Mouse (Mus musculus) gastrocnemius, postnatal 14 days (tissue): ENCODE data around the gene Fgf2. TPM values are rescaled to one million over a fixed set of nuclear protein-coding genes. Genes with fewer than 3 reads are reported as not detected.

ENCODE experiments used
- DNase-seq: peaks from one replicate; pipeline ENCODE4 v3.0.0; 2021; ENCODE audit warnings: mixed read lengths
- intact Hi-C: fragments of 180-260 bp; cut with DNase I; formaldehyde crosslinking; loops from one replicate; pipeline ENCODE4 v1.15.1; 2025; ENCODE audit warnings: low total_unique reads
- long read RNA-seq, 2 experiments: library from polyadenylated mRNA; stranded (forward); transcript quantifications; one replicate each; pipeline ENCODE4 v2.0.0; 2021
- total RNA-seq, 2 experiments: library from RNA; stranded (reverse); gene quantifications; 2 replicates each; pipeline ENCODE4 v1.2.3; 2021

The Fgf2 gene
- 10 to 100 TPM in 1 of 2 experiments, 1 to 10 TPM in 1; 8.1 to 10.9 TPM for total RNA-seq
- long read RNA-seq, experiment 1 = 0 reads
- long read RNA-seq, experiment 2, full-length matches to known transcripts = 2 of 3 reads
- long read RNA-seq, experiment 2, partial matches to known transcripts = 0 of 3 reads
- long read RNA-seq, experiment 2, other reads (novel, unspliced or antisense) = 1 of 3 reads

- intact Hi-C loops = no loop called here
- peak; percentile 60 for DNase-seq
Observed at GRCm38 (mm10) chr3:37348221-37349165, at the start of gene Fgf2. TSS of gene Fgf2 (plus strand) at chr3:37348346.

GRCm38 (mm10) chr3:37299470-37299869 is 48.7 kb upstream of the Fgf2 start:
- no peak for DNase-seq
- intact Hi-C loops = no loop called here

- DNase-seq = peak; percentile 33
- intact Hi-C loops = no loop called here
Observed at GRCm38 (mm10) chr3:37302685-37303084, 45.5 kb upstream of the Fgf2 start.

- no peak for DNase-seq
- intact Hi-C loops = no loop called here
Observed at GRCm38 (mm10) chr3:37303392-37304139, 44.6 kb upstream of the Fgf2 start.

GRCm38 (mm10) chr3:37311897-37312369 is 36.2 kb upstream of the Fgf2 start:
- intact Hi-C loops = no loop called here
- DNase-seq = no peak

GRCm38 (mm10) chr3:37312370-37312941 is 35.7 kb upstream of the Fgf2 start, which contains the start of the genes Bbs12 and Cetn4:
TSS of gene Bbs12 (plus strand) at chr3:37312554.
TSS of gene Cetn4 (minus strand) at chr3:37312708.
- intact Hi-C loops = no loop called here
- peak; percentile 94 for DNase-seq

- intact Hi-C loops = no loop called here
- DNase-seq = no peak
Observed at GRCm38 (mm10) chr3:37313371-37313770, 34.8 kb upstream of the Fgf2 start.

GRCm38 (mm10) chr3:37316233-37316632 is 31.9 kb upstream of the Fgf2 start:
- intact Hi-C loops = no loop called here
- DNase-seq = no peak

GRCm38 (mm10) chr3:37324310-37324709 is 23.8 kb upstream of the Fgf2 start:
- no peak for DNase-seq
- intact Hi-C loops = loop anchor here (5.0 kb wide), 1 partner anchor 93 kb away; the partner anchor contains the start of gene Spata5

GRCm38 (mm10) chr3:37325317-37326112 is 22.6 kb upstream of the Fgf2 start:
- no peak for DNase-seq
- intact Hi-C loops = no loop called here

- DNase-seq = no peak
- intact Hi-C loops = no loop called here
Observed at GRCm38 (mm10) chr3:37326627-37327026, 21.5 kb upstream of the Fgf2 start.

- no peak for DNase-seq
- intact Hi-C loops = no loop called here
Observed at GRCm38 (mm10) chr3:37328489-37328888, 19.7 kb upstream of the Fgf2 start.

GRCm38 (mm10) chr3:37329963-37330362 is 18.2 kb upstream of the Fgf2 start:
- intact Hi-C loops = no loop called here
- DNase-seq = no peak

GRCm38 (mm10) chr3:37331999-37332449 is 16.1 kb upstream of the Fgf2 start:
- intact Hi-C loops = no loop called here
- no peak for DNase-seq

- DNase-seq = no peak
- intact Hi-C loops = no loop called here
Observed at GRCm38 (mm10) chr3:37334053-37334452, 14.1 kb upstream of the Fgf2 start.

GRCm38 (mm10) chr3:37341110-37341509 is 7.0 kb upstream of the Fgf2 start:
- intact Hi-C loops = no loop called here
- peak; percentile 55 for DNase-seq

GRCm38 (mm10) chr3:37342811-37343210 is 5.3 kb upstream of the Fgf2 start:
- DNase-seq = no peak
- intact Hi-C loops = loop anchor here (2.0 kb wide), 1 partner anchor 74 kb away; no protein-coding TSS in a partner anchor

GRCm38 (mm10) chr3:37347671-37348070 is 475 bp upstream of the Fgf2 start:
- no peak for DNase-seq
- intact Hi-C loops = no loop called here

GRCm38 (mm10) chr3:37349166-37349548 is 1.0 kb downstream of the Fgf2 start:
- intact Hi-C loops = no loop called here

More at GRCm38 (mm10) chr3:37349166-37349548, 1.0 kb downstream of the Fgf2 start:
- no peak for DNase-seq
